Mouse (Mus musculus) embryonic facial prominence, embryonic 11.5 days (tissue): ENCODE data around the gene Slc2a9. TPM values are rescaled to one million over a fixed set of nuclear protein-coding genes. Genes with fewer than 3 reads are reported as not detected.

Experiments used
- ATAC-seq: fragments of 200-750 bp; cut with Nextera tagmentation; replicated peaks from 2 replicates; pipeline ENCODE4 v1.8.0; 2017; ENCODE audit warnings: low read depth; ENCODE audit not compliant: insufficient number of reproducible peaks, low FRiP score, low TSS enrichment
- DNase-seq: peaks from one replicate; pipeline ENCODE4 v3.0.0-alpha.2; 2015; ENCODE audit warnings: low spot score
- H3K27ac ChIP-seq: fragments of 300-500 bp; sonication (generic); replicated peaks from 2 replicates; pipeline ENCODE4 v1.5.1; 2014; ENCODE audit warnings: mild to moderate bottlenecking, low read depth, low read length, control low read depth
- H3K27me3 ChIP-seq: fragments of 300-500 bp; sonication (generic); 2 replicates; pipeline ENCODE4 v1.6.1; 2014; ENCODE audit warnings: mild to moderate bottlenecking, low read length, moderate library complexity, mixed read lengths; ENCODE audit not compliant: control insufficient read depth, insufficient read depth
- H3K36me3 ChIP-seq: fragments of 300-500 bp; sonication (generic); replicated peaks from 2 replicates; pipeline ENCODE4 v1.6.1; 2014; ENCODE audit warnings: low read depth, mild to moderate bottlenecking, low read length, moderate library complexity, mixed read lengths; ENCODE audit not compliant: control insufficient read depth, insufficient read depth
- H3K4me1 ChIP-seq: fragments of 300-500 bp; sonication (generic); 2 replicates; pipeline ENCODE4 v1.6.1; 2014; ENCODE audit warnings: low read length, mixed read lengths; ENCODE audit not compliant: control insufficient read depth, insufficient read depth
- H3K4me2 ChIP-seq: fragments of 300-500 bp; sonication (generic); 2 replicates; pipeline ENCODE4 v1.6.1; 2014; ENCODE audit warnings: low read depth, mild to moderate bottlenecking, control low read depth, low read length, moderate library complexity
- H3K4me3 ChIP-seq: fragments of 300-500 bp; sonication (generic); 2 replicates; pipeline ENCODE4 v1.5.1; 2014; ENCODE audit warnings: low read depth, low read length, control low read depth
- H3K9ac ChIP-seq: fragments of 300-500 bp; sonication (generic); replicated peaks from 2 replicates; pipeline ENCODE4 v1.6.1; 2014; ENCODE audit warnings: mild to moderate bottlenecking, control low read depth, low read length
- H3K9me3 ChIP-seq: fragments of 300-500 bp; sonication (generic); replicated peaks from 2 replicates; pipeline ENCODE4 v1.6.1; 2016; ENCODE audit warnings: mild to moderate bottlenecking, low read length, inconsistent platforms, mixed read lengths; ENCODE audit not compliant: control insufficient read depth
- WGBS: fragments of 180-500 bp; shearing (Covaris S2); extraction: QIAGEN DNeasy Blood & Tissue Kit; methylation state at CpG from one replicate; pipeline ENCODE4 v1.1.7; 2014; 5-methylcytosine and 5-hydroxymethylcytosine counted together
- polyA plus RNA-seq: library from polyadenylated mRNA; unstranded; fragments of >200 nt; fragmentation: Nextera tagmentation; extraction: Ambion mirVana; gene quantifications from 2 replicates; pipeline ENCODE4 v1.2.1, GENCODE M21; 2014

The Slc2a9 gene
- polyA plus RNA-seq, 1 experiment from 2014 or later, result 0.46 TPM

DNA sequence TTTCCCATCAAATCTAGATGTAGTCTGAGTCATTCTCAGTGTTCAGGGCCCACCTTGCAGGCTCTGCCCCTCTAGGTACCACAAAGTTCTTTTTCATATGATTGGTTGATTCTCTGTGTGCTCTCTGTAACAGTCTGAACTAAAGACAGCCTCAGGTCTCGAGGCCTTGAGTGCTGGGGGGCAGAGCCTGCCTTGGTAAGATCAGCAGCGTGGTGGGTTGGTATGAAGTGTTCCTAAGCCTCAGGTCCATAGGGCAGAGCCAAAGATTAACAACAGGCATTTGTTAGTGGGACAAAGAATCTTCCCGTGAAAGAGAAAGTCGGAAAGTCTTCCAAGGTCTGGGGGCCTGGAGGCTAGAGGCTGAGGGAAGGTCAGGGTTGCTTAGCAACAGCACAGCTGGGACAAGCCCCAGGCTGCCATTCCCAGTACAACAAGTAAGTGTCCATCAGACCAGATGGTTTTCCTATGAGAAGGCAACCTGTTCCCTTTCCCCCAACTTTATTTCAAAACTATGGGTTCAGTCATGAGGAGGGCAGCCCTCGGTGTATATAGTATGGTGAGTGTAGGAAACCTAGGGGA is 152.5 kb downstream of the Slc2a9 start:
- Histone ChIP-seq H3K4me3 (no peak overlapping the region), H3K4me1 (peaks cover 3% of the 10 kb centered on the region; the same call in 1 of the 2 replicates), H3K27ac (no peak overlapping the region), H3K4me2 (no peak overlapping the region), H3K9me3 (no peaks in the 10 kb centered on the region), H3K36me3 (no peaks in the 10 kb centered on the region), H3K9ac (no peak overlapping the region), H3K27me3 (no peaks in the 10 kb centered on the region)
- DNase-seq, result peak; percentile 29
- no peak for ATAC-seq
- WGBS, result 27% methylated on average over 5 of the region's 5 CpGs

DNA sequence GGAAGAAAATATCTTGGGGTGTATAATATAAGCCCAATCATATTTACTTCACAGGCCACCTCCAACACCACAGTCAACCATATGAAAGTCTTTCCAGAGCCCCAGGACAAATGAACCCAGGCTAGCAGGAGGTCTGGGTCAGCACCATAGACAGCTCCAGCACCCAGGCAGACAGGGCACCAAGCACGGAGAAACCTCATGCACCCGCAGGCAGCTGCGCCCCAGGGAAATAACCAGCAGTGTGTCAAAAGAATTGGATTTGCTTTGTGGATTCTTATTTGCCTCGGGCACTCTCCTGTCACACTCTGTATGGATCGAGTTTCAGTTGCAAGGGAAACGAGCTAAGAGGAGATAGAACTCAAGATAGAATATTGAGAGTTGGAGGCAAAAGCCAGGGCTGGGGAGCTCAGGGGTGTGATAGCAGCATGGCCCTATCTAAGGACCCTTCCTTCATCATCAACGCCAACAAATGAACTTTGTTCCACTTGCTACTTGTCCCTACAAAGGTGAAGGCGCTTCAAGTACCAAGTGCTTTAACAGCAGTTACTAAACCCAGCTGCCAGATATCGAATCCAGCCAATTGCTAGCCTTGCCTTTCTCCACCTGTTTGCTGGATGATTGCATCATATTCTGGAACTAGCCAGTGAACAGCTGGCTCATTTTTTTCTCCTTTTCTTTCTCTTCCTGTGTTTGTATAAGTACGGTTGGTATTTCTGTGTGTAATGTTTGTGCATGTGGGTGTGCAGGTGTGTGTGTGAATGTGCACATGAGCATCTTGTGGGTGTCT is 156.1 kb downstream of the Slc2a9 start:
- Histone ChIP-seq H3K9ac (no peak overlapping the region), H3K36me3 (no peaks in the 10 kb centered on the region), H3K27me3 (no peaks in the 10 kb centered on the region), H3K4me3 (no peak overlapping the region), H3K4me2 (no peak overlapping the region), H3K9me3 (no peaks in the 10 kb centered on the region), H3K4me1 (peaks cover 3% of the 10 kb centered on the region; the same call in 1 of the 2 replicates), H3K27ac (no peak overlapping the region)
- DNase-seq, result peak; percentile 68
- ATAC-seq, result no peak
- 31% methylated on average over 10 of the region's 10 CpGs for WGBS

DNA sequence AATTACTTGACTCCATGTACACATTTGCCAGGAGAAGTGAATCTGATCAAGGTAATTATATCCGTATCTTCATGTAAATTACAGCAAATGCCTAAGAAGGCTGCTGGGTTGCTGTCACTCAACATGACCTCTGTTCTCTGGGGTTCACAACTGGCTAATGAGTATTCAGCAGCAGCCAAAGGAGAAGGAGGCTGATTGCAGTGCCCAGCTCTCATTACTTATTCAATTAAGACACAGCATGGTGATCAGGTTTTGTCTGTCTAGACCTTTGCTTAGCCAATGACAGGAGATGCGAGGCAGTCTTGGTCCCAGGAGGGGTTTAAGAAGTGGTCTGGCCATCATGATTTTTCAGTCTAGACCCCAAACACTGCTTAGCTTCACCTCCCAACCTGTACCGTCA is 159.8 kb downstream of the Slc2a9 start:
- Histone ChIP-seq H3K27me3 (no peaks in the 10 kb centered on the region), H3K36me3 (no peaks in the 10 kb centered on the region), H3K27ac (no peak overlapping the region), H3K9me3 (no peaks in the 10 kb centered on the region), H3K4me3 (no peak overlapping the region), H3K9ac (no peak overlapping the region), H3K4me2 (no peak overlapping the region), H3K4me1 (no peaks in the 10 kb centered on the region)
- no peak for ATAC-seq
- 65% methylated on average over 3 of the region's 3 CpGs for WGBS
- DNase-seq, result no peak

DNA sequence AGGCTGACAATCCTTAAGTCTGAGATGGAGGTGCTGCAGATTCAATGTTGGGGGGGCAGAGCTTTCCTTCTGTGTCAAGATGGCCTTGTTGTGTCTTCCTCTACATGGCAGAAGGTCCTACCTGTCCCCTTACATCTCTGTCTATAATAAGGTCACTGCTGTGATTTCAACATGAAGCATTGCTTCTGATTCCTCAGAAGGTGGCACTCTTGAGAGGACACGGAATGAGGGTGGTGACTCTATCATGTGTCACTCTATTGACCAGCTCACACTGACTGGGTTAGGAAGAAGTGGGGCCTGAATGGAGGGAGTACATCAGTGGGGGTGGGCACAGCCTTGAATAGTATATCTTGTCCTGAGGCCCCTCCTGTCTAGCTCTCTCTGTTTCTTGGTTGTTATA is 168.4 kb downstream of the Slc2a9 start:
- Histone ChIP-seq H3K4me1 (no peaks in the 10 kb centered on the region), H3K27me3 (no peaks in the 10 kb centered on the region), H3K4me2 (no peak overlapping the region), H3K4me3 (no peak overlapping the region), H3K9me3 (no peaks in the 10 kb centered on the region), H3K9ac (no peak overlapping the region), H3K27ac (no peak overlapping the region), H3K36me3 (no peaks in the 10 kb centered on the region)
- 43% methylated on average over 1 of the region's 1 CpGs for WGBS
- ATAC-seq (no peak; the same call in 1 of the 2 replicates), DNase-seq (no peak)

DNA sequence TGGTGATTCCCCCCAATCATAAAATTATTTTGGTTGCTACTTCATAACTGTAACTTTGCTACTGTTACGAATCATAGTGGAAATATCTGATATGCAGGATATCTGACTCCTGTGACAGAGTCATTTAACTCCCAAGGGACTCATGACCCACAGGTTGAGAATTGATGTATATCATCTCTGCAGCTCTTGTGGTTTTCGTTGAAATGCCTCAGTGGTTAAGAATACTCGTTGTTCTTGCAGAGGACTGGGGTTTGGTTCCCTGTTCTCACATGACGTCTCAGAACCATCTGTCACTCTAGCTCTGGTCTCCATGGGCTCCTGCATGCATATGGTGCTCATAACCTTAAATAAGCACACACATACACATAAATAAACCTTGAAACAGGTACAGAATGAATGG is 169.6 kb downstream of the Slc2a9 start:
- no peak overlapping the region for H3K4me2 ChIP-seq
- no peaks in the 10 kb centered on the region for H3K27me3 ChIP-seq
- ATAC-seq (no peak), DNase-seq (no peak)
- no peaks in the 10 kb centered on the region for H3K36me3 ChIP-seq
- H3K4me1 ChIP-seq, result no peaks in the 10 kb centered on the region
- no peak overlapping the region for H3K4me3 ChIP-seq
- no peaks in the 10 kb centered on the region for H3K9me3 ChIP-seq
- H3K27ac ChIP-seq, result no peak overlapping the region
- WGBS, result 75% methylated on average over 4 of the region's 4 CpGs
- no peak overlapping the region for H3K9ac ChIP-seq

DNA sequence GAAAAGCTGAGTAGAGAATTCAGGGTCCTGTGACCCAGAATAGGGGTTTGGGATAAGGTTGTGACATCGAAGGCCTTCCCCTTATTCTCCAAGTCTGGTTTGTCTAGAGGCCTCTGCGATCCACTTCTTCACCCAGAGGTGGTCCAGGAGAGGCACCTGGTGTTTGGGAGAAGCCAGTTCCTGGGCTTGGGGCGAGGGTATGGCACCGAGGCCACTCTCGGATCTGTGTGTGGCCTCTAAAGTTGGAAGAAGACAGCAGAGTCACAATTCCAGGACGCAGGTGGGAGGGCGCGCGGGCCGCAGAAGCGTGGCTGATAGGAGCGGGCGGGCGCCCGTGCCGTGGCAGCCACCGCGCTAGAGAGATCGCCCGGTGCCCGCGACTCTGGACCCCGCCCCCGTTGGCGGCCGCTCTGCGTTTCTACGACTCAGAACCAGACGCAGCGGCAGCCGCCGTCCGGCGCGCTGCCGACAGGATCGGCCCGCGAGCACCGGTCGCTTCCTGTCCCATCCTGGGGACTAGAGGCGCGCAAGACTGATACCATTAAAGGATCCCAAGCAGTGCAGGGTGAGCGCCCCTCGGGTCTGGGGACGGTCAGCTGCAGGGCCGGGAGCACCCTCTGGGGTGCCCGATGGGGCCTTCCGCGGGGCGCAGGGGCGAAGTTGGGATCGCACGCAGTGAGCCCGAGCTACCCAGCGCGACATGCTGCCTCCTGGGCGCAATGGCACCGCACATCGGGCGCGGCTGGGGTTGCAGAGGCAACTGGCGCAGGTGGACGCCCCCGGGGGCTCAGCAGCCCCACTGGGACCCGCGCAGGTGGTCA is 183.8 kb downstream of the Slc2a9 start, which contains the start of gene Drd5:
Gene Drd5, plus strand, starts transcription at position 402 of the 821 bp plus-strand sequence.
- DNase-seq (peak; percentile 45), ATAC-seq (peak; percentile 73; the same call in 1 of the 2 replicates)
- H3K27ac ChIP-seq, result no peak within 1 kb of the TSS
- no peaks in the 10 kb centered on the region for H3K36me3 ChIP-seq
- H3K9me3 ChIP-seq, result no peaks in the 10 kb centered on the region
- 2% methylated on average over 67 of the region's 67 CpGs for whole genome bisulfite sequencing
- H3K4me2 ChIP-seq, result peak within 1 kb of the TSS; percentile 83
- peaks cover 25% of the 10 kb centered on the region for H3K27me3 ChIP-seq
- peak within 1 kb of the TSS; percentile 45 for H3K9ac ChIP-seq
- H3K4me1 ChIP-seq, result no peaks in the 10 kb centered on the region
- peak within 1 kb of the TSS; percentile 44 for H3K4me3 ChIP-seq

DNA sequence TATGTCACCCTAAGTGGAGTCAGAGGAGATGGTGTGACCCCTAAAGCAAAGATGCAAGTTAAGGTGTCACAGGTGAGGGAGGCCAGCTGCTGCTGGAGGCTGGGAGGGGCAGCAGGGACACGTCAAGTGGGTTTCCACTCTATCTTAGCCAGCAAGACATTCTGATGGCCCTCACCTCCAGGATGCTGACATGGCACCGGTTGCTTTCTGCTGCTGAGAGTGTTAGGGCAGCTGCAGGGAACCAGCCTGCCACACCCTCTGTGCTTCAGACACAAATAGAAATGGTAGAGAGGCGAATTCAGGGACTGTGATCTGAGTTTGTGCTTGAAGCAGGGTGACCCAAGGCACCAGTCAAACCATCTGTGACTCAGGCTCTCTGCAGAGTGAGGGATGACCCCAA is 193.1 kb downstream of the Slc2a9 start:
- Histone ChIP-seq H3K27ac (no peak overlapping the region), H3K36me3 (no peaks in the 10 kb centered on the region), H3K27me3 (no peaks in the 10 kb centered on the region), H3K9ac (no peak overlapping the region), H3K4me2 (no peak overlapping the region), H3K4me3 (no peak overlapping the region), H3K9me3 (no peaks in the 10 kb centered on the region), H3K4me1 (no peaks in the 10 kb centered on the region)
- no peak for ATAC-seq
- WGBS, result 76% methylated on average over 3 of the region's 3 CpGs
- DNase-seq, result no peak
